Mouse (Mus musculus) 416B (cell line): ENCODE results near the gene Ahcy.
"Not testable (repeated sequence)": the region's sequence is repeated elsewhere in the genome, so short reads cannot be mapped to it uniquely, and the experiment has no call there.

Experiments used
- DNase-seq: peaks from one replicate; pipeline ENCODE4 v3.0.0; 2011; ENCODE audit warnings: low read depth

The Ahcy gene

DNA sequence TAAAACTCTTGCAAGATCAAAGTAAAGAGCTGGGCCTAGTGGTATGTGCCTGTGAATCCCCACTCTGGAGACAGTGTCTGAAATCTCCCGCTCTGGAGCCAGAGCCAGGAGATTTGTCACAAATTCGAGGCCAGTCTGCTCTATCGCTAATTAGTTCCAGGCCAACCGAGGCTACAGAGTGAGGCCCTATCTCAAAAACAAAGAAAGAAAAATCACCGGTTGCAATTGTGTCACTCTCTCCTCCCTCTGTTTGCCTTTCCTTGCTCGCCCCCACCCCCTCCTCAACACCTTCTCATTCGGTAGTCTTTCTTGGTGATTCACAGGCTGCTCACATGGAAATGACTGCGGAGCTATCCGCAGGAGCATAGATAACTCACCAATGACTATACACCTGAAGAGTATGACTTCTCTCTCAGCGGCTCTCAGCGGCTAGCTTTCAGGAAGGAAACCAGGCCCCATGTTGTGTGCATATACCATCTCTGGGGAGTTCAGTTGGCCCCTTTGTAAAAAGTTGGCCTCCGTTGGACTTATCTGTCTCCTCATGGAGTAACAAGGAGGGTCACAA is 551 bp upstream of the Ahcy start:
- DNase-seq, result peak; percentile 25

DNA sequence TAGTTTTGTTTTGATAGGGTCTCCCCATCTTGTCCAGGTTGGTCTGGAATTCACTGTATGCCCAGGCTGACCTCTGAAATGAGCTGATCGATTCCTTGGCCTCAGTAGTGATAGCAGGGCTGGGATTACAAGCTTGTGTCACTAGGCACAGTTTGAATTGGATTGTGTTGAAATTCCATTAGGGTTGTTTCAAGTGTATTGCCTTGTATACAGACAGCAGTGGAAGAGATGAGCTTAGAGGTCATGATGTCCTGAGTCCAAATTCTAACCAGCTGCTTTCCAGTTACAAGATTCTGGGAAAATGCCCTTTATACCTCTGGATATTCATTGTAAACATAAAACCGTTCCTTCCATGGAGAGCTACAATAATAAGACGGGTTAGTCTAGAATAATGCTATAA is 950 bp downstream of the Ahcy start:
- DNase-seq, result no peak

DNA sequence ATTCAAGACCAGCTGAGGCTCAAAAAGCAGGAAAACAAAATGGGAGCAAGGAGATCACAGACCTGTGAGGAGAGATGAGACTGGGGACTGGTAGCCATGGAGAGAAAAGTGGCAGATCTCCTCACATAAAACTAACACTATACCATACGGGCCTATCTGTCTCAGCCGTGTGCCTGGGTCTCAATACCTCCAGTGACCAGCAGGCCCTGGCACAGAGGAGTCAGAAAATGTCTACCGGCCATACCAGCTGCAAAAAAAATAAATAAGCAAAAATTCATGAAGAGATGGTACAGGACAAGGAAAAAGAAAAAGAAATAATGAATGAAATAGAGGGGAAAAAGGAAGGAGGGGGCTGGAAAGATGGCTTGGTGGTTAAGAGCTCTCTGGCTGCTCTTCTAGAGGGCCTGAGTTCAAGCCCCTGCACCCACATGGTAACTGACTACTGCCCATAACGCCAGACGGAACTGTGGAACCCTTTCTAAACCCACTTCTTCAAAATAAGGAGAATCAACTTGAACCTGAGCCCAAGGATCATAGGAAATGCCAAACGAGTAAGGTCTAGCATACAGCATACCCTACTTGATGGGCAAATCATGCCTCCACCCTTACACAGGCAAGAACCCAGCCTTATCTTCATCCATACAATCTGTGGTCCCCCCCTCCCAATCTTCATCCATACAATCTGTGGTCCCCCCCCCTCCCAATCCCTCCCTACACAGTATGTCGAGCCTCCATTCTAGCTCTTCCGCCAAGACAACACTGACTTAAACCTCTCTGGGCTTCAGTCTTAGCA is 1.7 kb downstream of the Ahcy start:
- DNase-seq, result no peak

DNA sequence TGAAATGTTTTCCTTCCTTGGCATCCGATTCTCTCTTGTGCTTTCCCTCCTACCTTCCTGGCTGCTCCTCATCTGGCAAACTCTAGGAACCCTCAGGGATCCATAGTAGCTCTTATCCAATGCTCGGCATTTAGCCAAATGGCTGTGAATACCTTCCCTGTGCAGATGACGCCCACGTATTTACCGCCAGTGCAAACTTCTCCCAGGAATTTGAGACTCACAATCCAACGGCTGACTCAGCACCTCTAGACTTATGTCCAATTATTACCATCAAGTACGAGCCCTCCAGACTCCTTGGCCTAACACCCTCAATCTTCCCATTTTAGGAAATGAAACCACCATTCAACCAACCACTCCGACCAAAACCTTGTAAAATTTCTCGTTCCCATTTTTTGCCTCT is 3.3 kb downstream of the Ahcy start:
- DNase-seq, result no peak

DNA sequence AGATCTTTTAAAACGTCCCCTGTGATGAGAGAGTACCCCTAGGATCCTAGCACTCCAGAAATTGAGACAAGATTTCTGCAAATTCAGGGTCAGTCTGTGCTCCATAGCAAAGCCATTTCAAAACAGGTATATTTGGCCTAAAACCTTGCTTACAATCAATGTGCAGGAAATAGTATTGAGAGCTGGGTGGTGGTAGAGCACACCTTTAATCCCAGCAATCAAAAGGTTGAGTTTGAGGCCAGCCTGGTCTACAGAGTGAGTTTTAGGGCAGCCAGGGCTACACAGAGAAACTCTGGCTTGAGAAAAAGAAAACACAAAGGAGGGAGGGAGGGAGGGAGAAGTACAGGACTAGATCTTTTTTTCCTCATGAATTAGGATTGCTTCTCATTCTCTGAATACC is 16.9 kb downstream of the Ahcy start:
- no peak for DNase-seq

DNA sequence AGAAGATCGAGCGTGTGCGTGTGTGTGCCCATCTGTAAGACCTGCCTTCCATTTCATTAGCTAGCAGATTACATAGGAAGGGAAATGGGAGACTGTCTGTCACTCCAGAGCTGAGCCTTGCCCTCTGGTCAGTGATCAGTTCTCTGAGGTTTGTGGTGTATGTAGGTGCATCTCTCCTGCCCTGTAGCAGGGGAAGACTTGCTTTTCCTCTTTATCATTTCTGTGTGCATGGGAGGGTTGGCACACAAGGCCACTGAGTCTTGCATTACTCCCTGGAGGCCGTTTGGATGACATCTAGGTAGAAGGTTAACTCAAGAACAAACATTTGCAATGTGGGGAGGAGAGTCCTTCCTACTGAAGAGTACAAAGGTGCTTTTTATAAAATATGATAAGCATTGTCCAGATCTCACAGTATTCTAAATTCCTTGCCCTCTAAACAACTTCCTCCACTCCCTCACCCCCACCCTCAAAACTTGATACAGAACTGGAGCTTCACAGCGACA is 18.2 kb downstream of the Ahcy start:
- DNase-seq, result no peak

DNA sequence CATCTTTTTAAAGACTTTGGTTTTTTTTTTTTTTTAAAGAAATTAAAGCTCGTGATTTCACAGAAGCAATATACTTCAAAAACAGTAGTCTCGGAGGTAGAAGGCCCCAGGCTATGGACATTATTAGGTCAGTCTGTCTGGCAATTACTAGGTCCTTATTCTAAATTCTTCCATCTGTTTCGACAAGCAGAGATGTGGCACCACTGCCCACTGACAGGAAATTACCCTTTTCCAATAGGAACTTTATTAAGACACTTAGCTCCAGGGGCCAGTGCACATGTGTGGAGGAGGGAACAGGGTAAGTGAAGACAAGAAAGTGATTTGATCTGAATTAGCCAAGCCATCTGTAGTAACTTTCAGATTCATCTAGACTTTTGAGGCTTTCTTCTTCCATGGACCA is 19.6 kb downstream of the Ahcy start:
- DNase-seq, result no peak

DNA sequence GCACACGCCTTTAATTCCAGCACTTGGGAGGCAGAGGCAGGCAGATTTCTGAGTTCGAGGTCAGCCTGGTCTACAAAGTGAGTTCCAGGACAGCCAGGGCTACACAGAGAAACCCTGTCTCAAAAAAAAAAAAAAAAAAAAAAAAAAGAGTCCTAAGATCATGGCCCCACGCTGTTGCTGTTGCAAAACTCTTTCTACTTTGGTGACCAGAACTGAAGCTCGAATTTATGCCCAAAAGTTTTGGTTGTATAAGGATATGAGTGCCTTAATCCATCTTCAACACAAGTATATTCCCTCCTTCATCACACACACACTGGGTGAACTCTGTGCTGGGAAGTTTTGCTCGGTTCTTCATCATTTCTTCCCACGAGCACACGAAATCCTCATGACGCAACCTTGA is 20.8 kb downstream of the Ahcy start:
- not testable (repeated sequence) for DNase-seq

DNA sequence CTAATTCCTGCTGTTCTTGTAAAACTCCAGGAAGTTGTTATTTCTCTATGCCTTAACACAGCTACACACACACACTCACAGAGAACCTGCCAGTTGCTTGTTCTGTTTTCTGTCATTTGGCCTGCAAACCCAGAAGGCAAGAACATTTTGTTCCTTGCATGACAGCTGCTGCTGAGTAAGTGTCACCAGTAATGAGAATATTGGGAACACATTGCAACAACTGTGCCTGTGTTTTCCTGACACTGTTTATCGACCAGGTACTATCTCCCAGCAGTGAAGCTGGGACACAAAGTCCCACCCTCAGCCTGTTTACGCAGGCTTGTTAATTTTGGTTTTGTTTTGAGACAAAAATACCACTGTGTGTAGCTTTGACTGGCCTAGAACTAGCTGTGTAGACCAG is 21.6 kb downstream of the Ahcy start:
- no peak for DNase-seq

DNA sequence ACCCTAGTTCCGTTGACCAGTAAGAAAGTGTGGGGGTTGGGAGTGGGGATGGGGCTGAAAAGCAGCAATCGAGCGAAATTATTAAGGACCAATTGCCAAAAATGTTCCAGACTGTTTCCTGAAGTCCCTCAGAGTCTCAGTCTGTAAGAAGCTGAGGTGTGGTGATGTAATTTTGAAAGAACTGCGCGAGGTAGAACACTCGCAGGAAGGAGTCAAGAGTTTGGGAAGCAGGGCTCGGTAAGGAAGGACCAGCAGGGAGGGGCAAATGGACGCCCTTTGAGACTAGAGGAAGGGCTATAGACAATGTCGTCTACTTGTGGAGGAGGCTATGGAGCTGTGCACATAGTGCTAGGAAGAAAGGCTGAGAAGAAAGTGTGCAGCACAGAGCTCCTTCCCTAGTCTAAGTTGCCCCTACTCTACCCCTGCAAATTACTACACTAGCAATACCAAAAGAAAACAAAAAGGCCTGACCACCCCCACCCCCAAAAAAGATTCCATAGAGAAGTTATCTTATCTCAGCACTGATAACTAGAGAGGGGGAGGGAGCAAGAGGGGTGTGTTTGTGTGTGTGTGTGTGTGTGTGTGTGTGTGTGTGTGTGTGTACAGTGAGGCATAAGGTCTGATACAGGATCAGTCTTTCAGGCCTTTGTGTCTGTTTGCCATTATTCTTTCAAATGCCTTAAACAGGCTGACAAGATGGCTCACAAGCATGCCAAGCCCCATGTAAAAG is 22.5 kb downstream of the Ahcy start:
- DNase-seq, result no peak

DNA sequence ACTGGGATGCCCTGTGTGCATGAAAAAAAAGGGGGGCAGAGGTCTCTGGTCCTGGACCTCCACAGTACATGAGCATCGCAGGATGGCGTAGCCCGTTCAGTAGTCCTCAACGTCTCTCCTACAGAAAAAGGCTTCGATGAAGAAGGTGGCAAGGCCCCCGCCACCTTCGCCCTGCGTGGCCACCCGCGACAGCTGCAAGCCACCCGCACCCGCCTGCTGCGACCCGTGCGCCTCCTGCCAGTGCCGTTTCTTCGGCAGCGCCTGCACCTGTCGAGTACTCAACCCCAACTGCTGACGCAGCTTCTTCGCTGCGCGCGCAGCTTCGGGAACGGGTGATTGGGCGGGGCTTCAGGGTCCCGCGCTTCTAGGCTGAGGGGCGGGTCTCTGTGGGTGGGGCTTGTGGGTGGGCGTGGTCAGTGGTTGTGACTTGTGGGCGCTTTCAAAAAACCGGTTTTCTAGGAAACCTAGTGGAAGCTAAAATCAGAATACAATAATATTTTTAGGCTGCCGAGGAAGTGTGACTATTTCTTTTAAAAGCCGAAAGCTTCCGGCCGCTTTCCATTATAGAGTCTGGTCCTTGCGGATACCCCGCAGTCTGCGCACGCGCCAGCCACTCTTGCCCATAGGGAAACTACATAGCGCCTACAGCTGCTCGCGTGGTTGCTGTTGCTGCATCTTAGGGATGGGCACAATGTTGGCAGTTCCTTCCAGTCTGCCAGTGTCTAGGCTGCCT is 23.6 kb downstream of the Ahcy start:
- peak; percentile 95 for DNase-seq

DNA sequence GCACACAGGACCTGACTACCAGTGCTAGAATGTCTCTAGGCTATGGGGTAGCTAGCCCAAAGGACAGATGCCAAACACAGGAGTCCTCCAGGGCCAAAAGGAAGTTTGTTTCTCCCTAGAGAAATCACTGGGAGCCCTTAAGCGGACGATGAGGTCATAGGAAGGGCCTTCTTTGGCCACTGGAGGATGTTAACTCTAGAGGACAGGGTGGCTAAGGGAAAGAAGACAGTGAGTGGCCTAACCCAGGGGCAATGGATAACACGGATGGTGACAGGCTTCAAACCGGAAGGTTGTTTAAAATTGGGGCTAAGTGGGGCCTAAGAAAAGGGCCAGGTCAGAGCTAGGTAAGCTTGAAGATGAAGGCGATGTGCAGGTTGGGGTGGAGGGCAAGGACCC is 24.2 kb downstream of the Ahcy start:
- peak; percentile 49 for DNase-seq

DNA sequence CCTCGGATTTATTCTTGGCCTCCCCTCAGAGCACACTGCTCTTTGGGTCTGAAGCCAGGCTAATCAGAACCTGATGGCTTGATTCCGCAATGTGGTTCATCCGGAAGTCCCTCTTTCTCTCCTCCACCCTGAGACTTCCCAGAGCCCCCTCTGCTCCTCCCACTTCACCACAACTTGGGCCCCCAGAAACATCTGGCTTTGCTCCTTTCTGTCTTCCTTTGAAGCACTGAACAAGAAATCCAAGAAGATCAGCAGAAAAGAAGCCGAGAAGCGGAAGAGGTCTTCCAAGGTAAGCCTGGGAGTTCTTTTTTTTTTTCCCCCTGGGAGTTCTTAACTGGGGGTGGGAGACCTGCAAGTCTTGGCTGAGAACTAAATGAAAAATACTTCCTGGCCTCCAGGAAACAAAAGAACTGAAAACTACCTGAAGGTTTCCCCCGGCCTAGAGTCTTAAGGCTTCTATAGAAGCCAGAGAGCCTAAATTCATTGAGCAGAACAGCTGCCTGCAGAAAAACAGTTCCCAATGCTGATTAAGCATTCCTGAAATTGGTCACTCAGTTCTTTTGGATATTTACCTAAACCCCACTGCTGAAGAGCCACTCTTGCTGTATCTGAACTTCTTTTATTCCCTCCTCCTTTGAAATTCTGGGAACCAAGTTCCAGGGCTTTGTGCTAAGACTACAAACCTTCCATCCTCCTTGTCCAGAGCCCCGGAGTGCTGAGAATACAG is 26.7 kb downstream of the Ahcy start:
- no peak for DNase-seq

DNA sequence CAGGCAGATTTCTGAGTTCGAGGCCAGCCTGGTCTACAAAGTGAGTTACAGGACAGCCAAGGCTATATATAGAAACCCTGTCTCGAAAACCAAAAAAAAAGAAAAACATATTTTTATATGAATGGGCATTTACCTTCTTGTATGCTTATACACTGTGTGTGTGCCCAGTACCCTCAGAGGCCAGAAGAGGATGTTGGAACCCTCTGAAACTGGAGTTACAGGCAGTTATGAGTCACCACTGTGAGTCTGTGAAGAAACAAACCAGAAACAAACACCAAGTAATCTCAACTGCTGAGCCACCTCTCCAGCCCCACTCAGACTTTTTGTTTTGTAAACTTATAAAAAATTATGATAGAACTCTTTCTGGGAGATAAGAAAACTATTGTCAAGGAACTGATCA is 27.5 kb downstream of the Ahcy start:
- DNase-seq, result peak; percentile 83

DNA sequence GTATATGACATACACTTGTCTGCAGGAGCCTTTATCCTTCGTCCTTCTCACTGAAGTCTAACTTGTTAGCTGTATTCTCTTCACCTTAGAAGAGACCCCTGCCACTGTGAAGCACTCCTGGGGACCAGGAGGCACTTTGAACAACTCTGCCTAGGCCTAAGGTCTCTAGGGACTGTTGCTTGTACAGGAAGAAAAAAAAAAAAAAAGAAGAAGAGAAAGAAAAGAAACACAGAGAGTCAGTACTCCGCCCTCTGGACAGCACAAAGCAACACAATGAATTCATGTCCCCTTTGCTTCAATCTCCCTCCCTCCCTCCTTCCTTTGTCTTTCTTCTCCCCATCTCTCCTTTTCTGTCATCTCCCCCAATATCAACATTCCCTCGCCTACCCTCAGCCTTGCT is 29.2 kb downstream of the Ahcy start:
- no peak for DNase-seq

DNA sequence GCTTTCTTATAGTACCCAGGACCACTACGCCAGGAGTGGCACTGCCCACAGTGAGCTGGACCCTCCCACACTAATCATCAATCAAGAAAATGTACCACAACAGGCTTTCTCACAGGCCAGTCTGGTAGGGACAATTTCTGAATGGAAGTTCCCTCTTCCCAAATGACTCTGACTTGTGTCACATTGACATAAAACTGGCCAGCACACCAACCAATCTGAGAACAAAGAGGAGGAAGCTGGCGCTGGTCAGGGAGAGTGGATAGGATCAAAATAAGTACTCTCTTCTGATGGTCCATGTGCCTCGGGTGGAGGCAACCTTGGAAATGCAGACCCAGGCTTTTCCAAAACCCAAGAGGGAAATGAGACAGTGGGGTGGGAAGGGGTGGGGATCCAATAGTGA is 29.8 kb downstream of the Ahcy start:
- no peak for DNase-seq

DNA sequence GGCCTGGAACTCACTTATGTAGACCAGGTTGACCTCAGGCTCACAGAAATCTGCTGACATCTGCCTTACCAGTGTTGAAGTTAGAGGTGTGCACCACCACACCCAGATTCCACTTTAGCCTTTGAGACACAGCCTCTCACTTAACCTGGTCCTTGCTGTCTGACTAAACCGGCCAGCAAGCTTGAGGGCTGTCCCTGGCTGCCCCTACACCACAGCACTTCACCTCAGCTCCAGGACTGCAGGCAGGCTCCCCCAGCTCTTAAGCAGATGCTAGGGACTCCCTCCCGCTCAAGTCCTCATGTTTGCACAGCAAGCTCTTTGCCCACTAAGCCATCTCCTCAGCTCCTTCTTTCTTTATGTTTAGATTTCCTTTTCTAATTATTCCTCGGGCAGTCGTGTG is 34.3 kb downstream of the Ahcy start:
- DNase-seq, result no peak

DNA sequence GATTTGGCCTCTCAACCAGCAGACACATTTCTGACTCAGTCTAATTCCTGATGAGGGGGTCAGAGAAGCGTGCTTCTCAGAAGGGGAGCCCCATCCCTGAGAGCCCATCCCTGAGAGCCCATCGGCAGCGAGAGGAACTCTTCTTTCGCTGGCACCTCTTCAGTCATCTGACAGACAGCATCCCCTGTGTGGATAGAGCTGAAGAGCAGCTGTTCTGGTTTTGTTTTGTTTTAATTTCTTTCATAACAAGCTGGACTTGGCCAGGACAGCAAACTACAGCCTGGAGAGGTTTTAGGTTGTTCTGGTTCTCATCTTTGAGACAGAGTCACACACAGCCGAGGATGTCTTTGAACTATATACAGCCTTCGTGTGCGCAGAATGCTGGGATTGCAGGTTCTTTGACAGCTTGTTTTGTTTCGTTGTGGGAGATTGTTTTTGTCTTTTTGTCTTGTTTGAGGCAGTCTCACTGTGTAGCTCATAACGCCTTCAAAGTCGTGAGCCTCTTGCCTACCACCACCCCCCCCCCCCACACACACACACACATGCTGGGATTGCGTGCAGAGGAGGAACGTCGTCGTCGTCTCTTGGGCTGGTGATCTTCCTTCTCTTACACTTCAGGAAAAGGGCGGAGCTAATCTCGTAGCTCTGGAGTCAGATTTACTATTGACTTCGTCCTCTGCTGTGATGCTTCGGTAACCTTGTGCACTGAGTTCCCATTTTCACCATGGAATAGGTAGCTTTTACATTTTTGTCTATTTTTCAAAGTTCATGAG is 41.2 kb downstream of the Ahcy start:
- DNase-seq, result no peak

DNA sequence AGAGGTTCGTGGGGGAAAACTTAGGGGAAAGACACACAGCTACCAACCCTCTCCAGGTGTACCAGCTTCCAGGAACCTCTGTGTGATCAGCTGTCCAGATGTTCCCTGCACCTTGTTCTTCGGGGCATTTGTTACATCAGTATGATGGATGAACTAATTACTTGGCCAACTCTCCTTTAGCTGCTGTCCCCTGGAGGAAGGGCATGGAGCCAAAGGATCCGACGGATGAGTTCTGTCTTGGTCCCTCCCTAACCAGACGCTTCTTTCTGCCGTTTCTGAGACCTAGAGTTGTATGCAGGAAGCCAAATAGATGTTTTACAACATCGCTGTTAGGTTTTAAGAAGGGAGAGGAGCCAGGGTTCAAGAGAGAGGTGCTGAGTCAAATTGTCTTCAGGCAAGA is 43.5 kb downstream of the Ahcy start:
- DNase-seq, result no peak

DNA sequence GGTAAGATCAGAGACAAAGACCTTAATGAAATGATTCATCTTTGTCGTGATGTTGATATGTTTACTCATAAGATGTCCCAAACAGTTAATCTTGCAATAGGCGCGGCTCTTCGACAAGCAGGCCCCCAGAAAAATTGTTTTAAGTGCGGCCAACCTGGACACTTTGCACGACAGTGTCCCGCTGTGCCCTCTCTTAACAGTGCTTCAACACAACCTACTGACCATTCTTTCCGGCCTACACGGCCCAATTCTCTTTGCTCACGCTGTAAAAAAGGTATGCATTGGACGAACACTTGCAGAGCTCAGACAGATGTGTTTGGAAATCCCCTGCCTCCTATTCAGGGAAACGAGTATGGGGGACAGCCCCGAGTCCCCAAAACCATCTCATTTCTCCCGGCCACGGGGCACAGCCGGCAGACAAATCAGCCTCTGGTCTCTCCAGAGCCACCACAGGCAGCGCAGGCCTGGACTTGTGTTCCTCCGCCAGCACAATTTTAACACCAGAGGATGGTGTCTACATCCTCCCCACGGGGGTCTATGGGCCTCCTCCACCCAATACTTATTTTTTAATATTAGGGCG is 54.0 kb downstream of the Ahcy start:
- DNase-seq, result not testable (repeated sequence)

DNA sequence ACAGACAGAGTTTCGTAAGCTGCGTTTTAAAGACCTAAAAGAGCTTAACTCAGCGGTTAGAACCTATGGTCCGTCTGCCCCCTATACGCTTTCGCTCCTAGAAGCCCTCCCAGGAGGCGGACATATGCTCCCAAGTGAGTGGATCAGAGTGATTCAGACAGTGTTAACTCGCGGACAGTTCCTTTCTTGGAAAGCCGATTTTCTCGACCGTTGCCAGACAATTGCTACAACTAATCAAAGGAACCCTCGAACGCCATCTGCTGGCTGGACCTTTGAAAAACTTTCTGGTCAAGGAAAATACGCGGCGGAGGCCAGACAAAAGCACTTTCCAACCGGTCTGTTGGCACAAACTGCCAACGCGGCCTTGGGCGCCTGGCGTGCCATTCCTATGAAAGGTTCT is 54.6 kb downstream of the Ahcy start:
- DNase-seq, result peak; percentile 93
